Mouse (Mus musculus): Measurements from ENCODE around the gene Smim24. TPM values are rescaled to one million over a fixed set of nuclear protein-coding genes. Genes with fewer than 3 reads are reported as not detected.

The Smim24 gene
- polyA plus RNA-seq, 1 experiment = 6,898 TPM

DNA sequence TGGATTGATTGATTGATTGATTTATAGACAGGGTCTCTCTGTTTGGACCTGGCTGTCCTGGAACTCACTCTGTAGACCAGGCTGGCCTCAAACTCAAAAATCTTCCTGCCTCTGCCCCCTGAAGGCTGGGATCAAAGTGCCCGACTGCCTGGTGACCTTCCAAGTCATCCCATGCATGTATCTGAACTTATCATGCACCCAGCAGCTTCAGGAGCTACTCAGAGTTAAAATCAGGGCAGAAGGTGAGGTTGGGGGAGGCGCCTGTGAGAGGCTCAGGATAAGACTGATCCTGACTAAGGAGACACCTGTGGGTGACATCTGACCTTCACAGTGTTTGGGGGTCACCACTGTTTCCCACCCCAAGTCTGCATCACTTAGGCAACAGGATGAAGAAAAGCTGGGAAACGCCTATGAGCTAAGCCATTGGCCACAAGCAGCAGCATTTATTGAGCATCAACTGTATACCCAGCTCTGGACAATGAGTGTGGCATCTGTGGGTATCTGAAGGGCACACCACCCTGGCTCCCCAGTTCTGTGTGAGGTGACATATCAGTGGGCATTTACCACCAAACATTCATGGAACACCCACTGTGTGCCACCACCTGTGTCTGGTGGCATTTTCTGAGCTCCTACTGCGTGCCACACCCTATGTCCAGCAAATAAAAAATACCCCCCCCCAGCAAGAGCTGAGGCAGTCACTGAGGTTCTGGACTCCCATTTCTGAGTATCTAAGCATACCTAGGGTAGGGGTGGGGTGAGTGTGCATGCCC, 30.8 kb downstream of the Smim24 start:
- H3K27me3 ChIP-seq (ENCODE audit: control insufficient read depth, insufficient read depth, low read length) = no peaks in the 10 kb centered on the region
- H3K27ac ChIP-seq (ENCODE audit: insufficient read depth, low read depth, low read length) = no peak overlapping the region
- TF ChIP-seq CTCF (IDR thresholded peaks at IDR 0.05; ENCODE audit: extremely low read depth, insufficient read length, insufficient replicate concordance, low read depth, low read length) (no peak), POLR2A (IDR thresholded peaks at IDR 0.05; ENCODE audit: low read depth, low read length) (no peak)
- no peaks in the 10 kb centered on the region; the same call in 1 of the 2 replicates for H3K36me3 ChIP-seq (ENCODE audit: control insufficient read depth, insufficient read depth, low read length)
- no peak overlapping the region for H3K4me3 ChIP-seq (ENCODE audit: low read depth, low read length)
- WGBS = 80% methylated on average over 4 of the region's 4 CpGs
- H3K4me1 ChIP-seq (ENCODE audit: control insufficient read depth, insufficient read depth, insufficient read length, low read length) = peaks cover 24% of the 10 kb centered on the region

GRCm38 (mm10) chr10:81424246-81425051, 31.6 kb downstream of the Smim24 start:
- 18% methylated on average over 25 of the region's 25 CpGs for WGBS
- Histone ChIP-seq H3K36me3 (ENCODE audit: control insufficient read depth, insufficient read depth, low read length) (no peaks in the 10 kb centered on the region), H3K27me3 (ENCODE audit: control insufficient read depth, insufficient read depth, low read length) (no peaks in the 10 kb centered on the region), H3K4me3 (ENCODE audit: low read depth, low read length) (peak overlapping the region; percentile 35), H3K27ac (ENCODE audit: insufficient read depth, low read depth, low read length) (peak overlapping the region; percentile 10; the same call in 1 of the 2 replicates), H3K4me1 (ENCODE audit: control insufficient read depth, insufficient read depth, insufficient read length, low read length) (peaks cover 21% of the 10 kb centered on the region)
- TF ChIP-seq CTCF (IDR thresholded peaks at IDR 0.05; ENCODE audit: extremely low read depth, insufficient read length, insufficient replicate concordance, low read depth, low read length) = no peak
- TF ChIP-seq POLR2A (IDR thresholded peaks at IDR 0.05; ENCODE audit: low read depth, low read length) = no peak

DNA sequence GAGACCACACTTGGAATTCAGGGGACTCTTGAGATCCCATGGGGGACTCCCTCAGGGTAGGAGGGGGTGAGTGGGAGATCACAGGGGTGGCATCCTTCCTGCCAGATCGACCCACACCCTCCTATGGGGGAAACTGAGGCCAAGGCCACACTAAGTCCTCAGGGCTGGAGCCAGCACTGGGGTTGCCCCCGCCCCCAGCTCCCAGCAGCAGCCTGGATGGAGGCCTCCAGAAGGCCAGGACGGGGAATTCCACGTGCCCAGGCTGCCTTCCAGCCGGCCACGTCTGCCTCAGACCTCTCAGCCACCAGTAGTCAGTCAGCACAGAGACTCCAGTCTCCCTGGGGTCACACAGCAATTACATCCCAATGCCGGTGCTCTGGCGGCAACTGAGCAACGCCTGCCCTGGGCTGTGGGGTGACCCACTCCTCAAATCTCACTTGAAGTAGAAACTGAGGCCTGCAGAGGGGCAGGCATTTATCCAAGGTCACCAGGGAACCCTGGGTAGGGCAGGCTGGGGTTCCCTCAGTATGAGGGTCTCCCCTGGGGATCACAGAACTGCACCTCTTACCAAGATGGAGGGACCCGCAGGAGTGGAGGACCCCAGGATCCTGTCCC, 32.5 kb downstream of the Smim24 start:
- 46% methylated on average over 10 of the region's 10 CpGs for WGBS
- Histone ChIP-seq H3K27me3 (ENCODE audit: control insufficient read depth, insufficient read depth, low read length) (no peaks in the 10 kb centered on the region), H3K27ac (ENCODE audit: insufficient read depth, low read depth, low read length) (peak overlapping the region; percentile 10; the same call in 1 of the 2 replicates), H3K4me3 (ENCODE audit: low read depth, low read length) (peak overlapping the region; percentile 35), H3K36me3 (ENCODE audit: control insufficient read depth, insufficient read depth, low read length) (no peaks in the 10 kb centered on the region), H3K4me1 (ENCODE audit: control insufficient read depth, insufficient read depth, insufficient read length, low read length) (peaks cover 17% of the 10 kb centered on the region)
- no peak for TF ChIP-seq POLR2A (IDR thresholded peaks at IDR 0.05; ENCODE audit: low read depth, low read length)
- no peak for TF ChIP-seq CTCF (IDR thresholded peaks at IDR 0.05; ENCODE audit: extremely low read depth, insufficient read length, insufficient replicate concordance, low read depth, low read length)

GRCm38 (mm10) chr10:81426081-81426671, 33.3 kb downstream of the Smim24 start:
- no peak overlapping the region for H3K27ac ChIP-seq (ENCODE audit: insufficient read depth, low read depth, low read length)
- TF ChIP-seq POLR2A (IDR thresholded peaks at IDR 0.05; ENCODE audit: low read depth, low read length) = no peak
- TF ChIP-seq CTCF (IDR thresholded peaks at IDR 0.05; ENCODE audit: extremely low read depth, insufficient read length, insufficient replicate concordance, low read depth, low read length) = no peak
- WGBS = 0% methylated on average over 21 of the region's 33 CpGs
- H3K36me3 ChIP-seq (ENCODE audit: control insufficient read depth, insufficient read depth, low read length) = no peaks in the 10 kb centered on the region
- peak overlapping the region; percentile 74 for H3K4me3 ChIP-seq (ENCODE audit: low read depth, low read length)
- no peaks in the 10 kb centered on the region for H3K27me3 ChIP-seq (ENCODE audit: control insufficient read depth, insufficient read depth, low read length)
- H3K4me1 ChIP-seq (ENCODE audit: control insufficient read depth, insufficient read depth, insufficient read length, low read length) = peaks cover 17% of the 10 kb centered on the region

DNA sequence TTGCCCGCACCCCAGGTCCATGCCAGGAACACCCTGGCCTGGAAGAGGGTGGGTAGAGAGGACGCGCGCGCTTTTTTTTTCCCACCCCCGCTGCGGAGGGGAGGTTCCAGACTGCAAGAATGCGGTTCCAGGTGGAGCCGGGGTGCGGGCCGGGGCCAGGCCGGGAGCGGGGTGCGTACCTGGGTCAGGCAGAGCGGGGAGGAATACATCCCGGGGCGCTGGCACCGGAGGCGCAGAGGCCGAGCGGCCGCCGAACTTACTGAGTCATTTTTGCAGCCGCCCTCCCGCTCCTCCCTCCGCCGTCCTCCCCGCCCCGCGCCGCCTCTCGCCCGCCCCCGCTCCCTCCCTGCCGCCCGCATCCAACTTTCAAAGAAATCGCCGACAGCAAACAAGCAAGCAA, 34.0 kb downstream of the Smim24 start:
- H3K4me3 ChIP-seq (ENCODE audit: low read depth, low read length) = peak overlapping the region; percentile 74
- H3K4me1 ChIP-seq (ENCODE audit: control insufficient read depth, insufficient read depth, insufficient read length, low read length) = peaks cover 17% of the 10 kb centered on the region
- H3K36me3 ChIP-seq (ENCODE audit: control insufficient read depth, insufficient read depth, low read length) = no peaks in the 10 kb centered on the region
- TF ChIP-seq CTCF (IDR thresholded peaks at IDR 0.05; ENCODE audit: extremely low read depth, insufficient read length, insufficient replicate concordance, low read depth, low read length) (no peak), POLR2A (IDR thresholded peaks at IDR 0.05; ENCODE audit: low read depth, low read length) (0 out of 2 replicates have a peak, but pooled peaks have one; percentile 32)
- 1% methylated on average over 38 of the region's 38 CpGs for WGBS
- peak overlapping the region; percentile 54 for H3K27ac ChIP-seq (ENCODE audit: insufficient read depth, low read depth, low read length)
- H3K27me3 ChIP-seq (ENCODE audit: control insufficient read depth, insufficient read depth, low read length) = no peaks in the 10 kb centered on the region

DNA sequence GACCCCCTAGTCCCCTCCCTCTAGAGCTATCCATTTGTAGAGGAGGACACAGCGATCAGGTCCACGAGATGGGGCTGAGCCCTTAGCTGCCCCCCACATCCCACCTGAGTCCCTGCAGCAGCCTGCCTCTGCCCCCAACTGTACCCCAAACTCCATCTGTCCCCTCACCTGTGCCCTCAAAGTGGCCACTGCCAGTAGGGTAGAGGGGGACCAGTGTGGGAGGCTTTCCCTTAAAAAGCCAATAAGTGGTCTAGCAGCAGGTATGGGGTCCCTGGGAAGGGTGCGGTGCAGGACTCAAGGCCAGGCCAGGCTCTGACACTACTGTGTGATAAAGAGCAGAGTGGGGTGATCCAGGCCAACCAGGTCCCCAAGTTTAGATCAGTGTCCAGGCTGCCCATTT, 34.5 kb downstream of the Smim24 start:
- Histone ChIP-seq H3K36me3 (ENCODE audit: control insufficient read depth, insufficient read depth, low read length) (no peaks in the 10 kb centered on the region), H3K4me3 (ENCODE audit: low read depth, low read length) (peak overlapping the region; percentile 3; the same call in 1 of the 2 replicates), H3K4me1 (ENCODE audit: control insufficient read depth, insufficient read depth, insufficient read length, low read length) (peaks cover 18% of the 10 kb centered on the region), H3K27ac (ENCODE audit: insufficient read depth, low read depth, low read length) (no peak overlapping the region), H3K27me3 (ENCODE audit: control insufficient read depth, insufficient read depth, low read length) (no peaks in the 10 kb centered on the region)
- TF ChIP-seq POLR2A (IDR thresholded peaks at IDR 0.05; ENCODE audit: low read depth, low read length) (no peak), CTCF (IDR thresholded peaks at IDR 0.05; ENCODE audit: extremely low read depth, insufficient read length, insufficient replicate concordance, low read depth, low read length) (no peak)
- WGBS = 41% methylated on average over 3 of the region's 3 CpGs

Data from small intestine, adult 2 months (tissue).